Mouse (Mus musculus) stomach, embryonic 16.5 days (tissue): ENCODE measurements around the gene S100z. TPM values are rescaled to one million over a fixed set of nuclear protein-coding genes. Genes with fewer than 3 reads are reported as not detected.

ENCODE experiments used
- ATAC-seq: fragments of 200-750 bp; cut with Nextera tagmentation; 2 replicates; pipeline ENCODE4 v1.8.0; 2017; ENCODE audit warnings: moderate number of reproducible peaks, moderate TSS enrichment; ENCODE audit not compliant: insufficient read depth, low FRiP score
- H3K27ac ChIP-seq: fragments of 300-500 bp; sonication (generic); 2 replicates; pipeline ENCODE4 v1.5.1; 2014; ENCODE audit warnings: low read length
- H3K27me3 ChIP-seq: fragments of 300-500 bp; sonication (generic); 2 replicates; pipeline ENCODE4 v1.6.1; 2014; ENCODE audit warnings: low read length, control low read depth, mixed read lengths; ENCODE audit not compliant: control insufficient read depth, insufficient read depth
- H3K36me3 ChIP-seq: fragments of 300-500 bp; sonication (generic); 2 replicates; pipeline ENCODE4 v1.6.1; 2014; ENCODE audit warnings: low read length; ENCODE audit not compliant: control insufficient read depth, insufficient read depth
- H3K4me1 ChIP-seq: fragments of 300-500 bp; sonication (generic); 2 replicates; pipeline ENCODE4 v1.6.1; 2014; ENCODE audit warnings: low read length, control low read depth, mixed read lengths; ENCODE audit not compliant: control insufficient read depth, insufficient read depth
- H3K4me2 ChIP-seq: fragments of 300-500 bp; sonication (generic); 2 replicates; pipeline ENCODE4 v1.6.1; 2014; ENCODE audit warnings: low read depth, low read length, mixed read lengths
- H3K4me3 ChIP-seq: fragments of 300-500 bp; sonication (generic); replicated peaks from 2 replicates; pipeline ENCODE4 v1.5.1; 2014; ENCODE audit warnings: mild to moderate bottlenecking, low read length
- H3K9ac ChIP-seq: fragments of 300-500 bp; sonication (generic); 2 replicates; pipeline ENCODE4 v1.6.1; 2014; ENCODE audit warnings: low read length
- H3K9me3 ChIP-seq: fragments of 300-500 bp; sonication (generic); replicated peaks from 2 replicates; pipeline ENCODE4 v1.6.1; 2016; ENCODE audit warnings: low read length, control low read depth; ENCODE audit not compliant: control insufficient read depth
- WGBS: fragments of 180-500 bp; shearing (Covaris S2); extraction: QIAGEN DNeasy Blood & Tissue Kit; methylation state at CpG from one replicate; pipeline ENCODE4 v1.1.7; 2014; 5-methylcytosine and 5-hydroxymethylcytosine counted together
- polyA plus RNA-seq: library from polyadenylated mRNA; unstranded; fragments of >200 nt; fragmentation: Nextera tagmentation; extraction: Ambion mirVana; gene quantifications from 2 replicates; pipeline ENCODE4 v1.2.1, GENCODE M21; 2015

The S100z gene
- polyA plus RNA-seq, 1 experiment from 2014 or later, result 0.40 TPM

DNA sequence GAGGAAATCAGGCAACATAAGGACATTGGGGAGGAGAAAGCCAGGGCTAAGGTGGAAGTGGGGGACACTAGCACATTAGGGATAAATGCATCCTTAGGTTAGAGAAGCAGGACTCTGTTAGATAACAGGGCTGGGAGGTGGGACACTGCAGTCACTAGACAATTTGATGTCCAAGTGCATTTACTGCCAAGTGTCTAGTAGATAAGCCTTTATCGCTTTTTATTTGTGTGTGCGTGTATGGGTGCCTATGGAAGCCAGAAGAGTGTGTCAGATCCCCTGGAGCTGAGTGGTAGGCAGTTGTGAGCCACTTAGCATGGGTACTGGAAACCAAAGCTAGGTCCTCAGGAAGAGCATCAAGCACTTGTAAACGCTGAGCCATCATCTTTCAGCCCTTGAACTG lies 4.2 kb downstream of the S100z start:
- H3K9ac ChIP-seq, result no peak overlapping the region
- no peak for ATAC-seq
- 75% methylated on average over 3 of the region's 3 CpGs for WGBS
- no peak overlapping the region for H3K4me3 ChIP-seq
- no peaks in the 10 kb centered on the region for H3K36me3 ChIP-seq
- no peaks in the 10 kb centered on the region for H3K27me3 ChIP-seq
- no peak overlapping the region for H3K27ac ChIP-seq
- no peaks in the 10 kb centered on the region for H3K4me1 ChIP-seq
- H3K4me2 ChIP-seq, result no peak overlapping the region
- no peaks in the 10 kb centered on the region for H3K9me3 ChIP-seq

DNA sequence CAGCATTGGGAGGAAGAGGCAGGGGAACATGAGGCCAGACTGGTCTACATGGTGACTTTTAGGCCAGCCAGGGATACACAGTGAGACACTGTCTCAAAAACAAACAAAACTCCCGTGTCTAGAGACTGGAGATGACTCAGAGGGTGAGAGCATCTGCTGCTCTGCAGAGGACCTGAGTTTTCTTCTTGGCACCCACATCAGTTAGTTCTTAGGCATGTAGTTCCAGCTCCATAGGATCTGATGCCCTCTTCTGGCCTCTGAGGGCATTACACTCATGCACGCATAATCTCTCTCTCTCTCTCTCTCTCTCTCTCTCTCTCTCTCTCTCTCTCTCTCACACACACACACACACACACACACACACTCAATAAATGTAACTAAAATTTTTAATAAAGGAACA lies 7.6 kb downstream of the S100z start:
- Histone ChIP-seq H3K27ac (no peak overlapping the region), H3K9me3 (no peaks in the 10 kb centered on the region), H3K4me1 (no peaks in the 10 kb centered on the region), H3K9ac (no peak overlapping the region), H3K36me3 (no peaks in the 10 kb centered on the region), H3K27me3 (no peaks in the 10 kb centered on the region), H3K4me2 (no peak overlapping the region), H3K4me3 (no peak overlapping the region)
- 48% methylated on average over 2 of the region's 2 CpGs for WGBS
- ATAC-seq, result no peak

GRCm38 (mm10) chr13:95451529-95451928 lies 27.0 kb downstream of the S100z start:
- H3K36me3 ChIP-seq, result no peaks in the 10 kb centered on the region
- no peak overlapping the region for H3K4me2 ChIP-seq
- no peaks in the 10 kb centered on the region for H3K27me3 ChIP-seq
- H3K27ac ChIP-seq, result no peak overlapping the region
- WGBS, result 58% methylated on average over 2 of the region's 2 CpGs
- H3K4me3 ChIP-seq, result no peak overlapping the region
- no peaks in the 10 kb centered on the region for H3K9me3 ChIP-seq
- H3K4me1 ChIP-seq, result no peaks in the 10 kb centered on the region
- ATAC-seq, result no peak
- H3K9ac ChIP-seq, result no peak overlapping the region

DNA sequence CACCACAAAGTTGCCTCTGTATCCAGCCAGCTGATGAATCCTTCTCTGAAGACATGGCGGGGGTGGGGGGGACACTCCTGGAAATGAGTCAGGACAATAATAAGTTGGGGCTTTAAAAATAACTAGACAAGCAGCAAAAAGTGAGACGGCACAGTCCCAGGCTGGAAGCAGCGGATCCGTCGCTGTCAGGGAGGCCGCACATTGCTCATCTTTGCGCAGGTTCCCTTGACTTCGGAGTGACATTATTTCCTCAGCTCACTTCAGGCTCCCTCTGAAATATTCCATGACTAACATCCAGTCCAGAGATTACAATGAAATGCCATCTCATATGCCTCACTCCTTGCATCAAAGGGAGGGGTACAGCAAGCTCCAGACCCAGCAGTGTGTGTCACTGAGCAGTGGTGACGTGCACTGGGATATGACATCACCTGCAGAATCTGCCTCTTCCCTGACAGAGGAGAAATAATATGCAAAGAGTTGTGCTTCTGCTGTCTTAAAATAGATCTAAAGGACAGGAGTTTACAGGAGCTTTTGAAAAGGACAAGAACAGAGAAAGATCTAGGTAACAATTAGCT lies 27.8 kb downstream of the S100z start:
- Histone ChIP-seq H3K27ac (no peak overlapping the region), H3K4me2 (no peak overlapping the region), H3K4me3 (no peak overlapping the region), H3K27me3 (no peaks in the 10 kb centered on the region), H3K9ac (no peak overlapping the region), H3K36me3 (no peaks in the 10 kb centered on the region), H3K9me3 (no peaks in the 10 kb centered on the region), H3K4me1 (no peaks in the 10 kb centered on the region)
- 91% methylated on average over 9 of the region's 9 CpGs for WGBS
- no peak for ATAC-seq

- H3K27me3 ChIP-seq, result peaks cover under 1% of the 10 kb centered on the region; the same call in 1 of the 2 replicates
- no peaks in the 10 kb centered on the region for H3K36me3 ChIP-seq
- no peak overlapping the region for H3K4me2 ChIP-seq
- WGBS, result 73% methylated on average over 3 of the region's 3 CpGs
- no peak overlapping the region for H3K4me3 ChIP-seq
- no peaks in the 10 kb centered on the region for H3K4me1 ChIP-seq
- ATAC-seq, result no peak
- no peaks in the 10 kb centered on the region for H3K9me3 ChIP-seq
- no peak overlapping the region for H3K9ac ChIP-seq
- H3K27ac ChIP-seq, result no peak overlapping the region
Measured at GRCm38 (mm10) chr13:95449730-95450129, 28.8 kb downstream of the S100z start.

DNA sequence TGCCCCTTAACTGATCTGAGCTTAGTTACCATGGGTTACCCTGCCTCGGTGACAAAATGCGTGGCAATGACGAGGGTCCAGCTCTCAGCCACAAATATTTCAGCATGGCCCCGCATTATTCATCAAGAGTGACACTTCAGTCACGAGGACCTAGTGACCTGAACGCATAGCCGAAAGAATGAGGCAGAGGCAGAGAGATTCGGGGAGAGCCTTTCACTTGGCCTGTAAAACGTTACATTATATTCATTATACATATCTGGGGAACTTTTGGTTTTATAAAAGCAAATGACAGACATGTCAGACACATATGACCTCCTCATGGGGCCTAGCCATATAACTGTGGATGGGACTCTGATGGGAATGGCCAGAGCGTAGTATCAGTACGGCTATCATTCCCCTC lies 33.7 kb downstream of the S100z start, which contains the start of gene Crhbp:
TSS of gene Crhbp (minus strand) at position 101 of the 400 bp plus-strand sequence.
- Histone ChIP-seq H3K27ac (no peak within 1 kb of the TSS), H3K4me1 (peaks cover 9% of the 10 kb centered on the region), H3K9me3 (no peaks in the 10 kb centered on the region), H3K27me3 (peaks cover 18% of the 10 kb centered on the region), H3K4me3 (peak within 1 kb of the TSS; percentile 45), H3K9ac (peak within 1 kb of the TSS; percentile 56), H3K4me2 (peak within 1 kb of the TSS; percentile 78), H3K36me3 (no peaks in the 10 kb centered on the region)
- ATAC-seq, result no peak
- WGBS, result 62% methylated on average over 11 of the region's 11 CpGs

- no peak overlapping the region for H3K27ac ChIP-seq
- H3K4me2 ChIP-seq, result peak overlapping the region; percentile 78
- peaks cover 9% of the 10 kb centered on the region for H3K4me1 ChIP-seq
- no peaks in the 10 kb centered on the region for H3K9me3 ChIP-seq
- no peaks in the 10 kb centered on the region for H3K36me3 ChIP-seq
- peaks cover 18% of the 10 kb centered on the region for H3K27me3 ChIP-seq
- peak overlapping the region; percentile 45; the same call in 1 of the 2 replicates for H3K4me3 ChIP-seq
- peak overlapping the region; percentile 56; the same call in 1 of the 2 replicates for H3K9ac ChIP-seq
- no peak for ATAC-seq
- WGBS, result 23% methylated on average over 7 of the region's 7 CpGs
Measured at GRCm38 (mm10) chr13:95444291-95444690, 34.2 kb downstream of the S100z start.

DNA sequence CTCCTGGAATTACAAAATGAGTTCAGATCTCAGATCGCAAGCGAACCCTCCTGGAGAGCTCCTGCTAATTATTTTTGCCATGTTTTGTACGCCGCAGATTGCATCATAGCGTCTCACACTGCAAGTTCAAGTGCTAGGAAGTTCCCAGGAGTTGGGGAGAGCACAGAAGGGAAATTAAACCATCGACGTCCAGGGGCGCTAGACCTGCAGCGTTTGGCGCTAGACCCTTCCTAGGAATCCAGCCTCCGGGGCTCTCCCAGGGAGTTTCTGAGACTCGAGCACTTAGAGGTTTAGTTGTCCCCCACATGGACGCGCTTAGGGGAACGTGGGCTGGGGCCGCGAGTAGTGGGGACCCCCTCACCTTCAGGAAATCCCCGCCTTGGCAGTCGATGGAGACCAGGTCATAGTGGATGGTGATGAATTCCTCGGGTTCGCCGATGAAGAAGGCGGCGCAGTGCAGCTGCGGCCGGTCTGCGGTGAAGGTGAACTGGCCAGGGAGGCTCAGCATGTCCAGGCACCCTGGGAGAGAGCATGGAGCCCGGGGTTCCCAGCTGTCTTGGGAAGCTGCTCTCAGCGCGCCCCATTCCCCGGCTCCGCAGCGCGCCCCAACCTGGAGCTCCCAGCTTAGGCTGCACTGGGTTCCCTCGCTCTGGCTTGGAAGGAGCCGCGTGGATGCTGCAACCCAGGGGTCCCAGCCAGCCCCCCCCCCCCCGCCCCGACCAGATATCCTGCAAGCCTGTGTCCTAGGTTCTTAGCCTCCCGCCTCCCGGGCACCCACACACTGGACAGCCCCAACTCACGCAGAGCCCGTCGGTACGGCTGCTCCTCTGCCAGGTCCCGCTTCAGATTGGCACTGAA lies 34.9 kb downstream of the S100z start:
- Histone ChIP-seq H3K9ac (peak overlapping the region; percentile 56), H3K4me3 (peak overlapping the region; percentile 45), H3K27ac (no peak overlapping the region), H3K36me3 (no peaks in the 10 kb centered on the region), H3K9me3 (no peaks in the 10 kb centered on the region), H3K4me2 (peak overlapping the region; percentile 78), H3K4me1 (peaks cover 9% of the 10 kb centered on the region), H3K27me3 (peaks cover 18% of the 10 kb centered on the region)
- ATAC-seq, result peak; percentile 58; the same call in 1 of the 2 replicates
- WGBS, result under 1% methylated on average over 46 of the region's 46 CpGs

- ATAC-seq, result no peak
- Histone ChIP-seq H3K4me2 (peak overlapping the region; percentile 78), H3K4me1 (peaks cover 9% of the 10 kb centered on the region), H3K27ac (no peak overlapping the region), H3K36me3 (no peaks in the 10 kb centered on the region), H3K9ac (no peak overlapping the region), H3K27me3 (peaks cover 18% of the 10 kb centered on the region), H3K4me3 (peak overlapping the region; percentile 45; the same call in 1 of the 2 replicates), H3K9me3 (no peaks in the 10 kb centered on the region)
- WGBS, result 37% methylated on average over 4 of the region's 4 CpGs
Measured at GRCm38 (mm10) chr13:95442901-95443300, 35.6 kb downstream of the S100z start.
